Comparison of ENCODE assay signal across 8 mouse cellular contexts in genomic region chr17:29077786-29078509, GRCm38 (mm10). TPM values are rescaled to one million over a fixed set of nuclear protein-coding genes. Genes with fewer than 3 reads are reported as not detected.
DNase-seq lines count a peak whose midpoint lies in the region; ATAC-seq and TF ChIP-seq lines count a peak whose summit lies in the region.

No protein-coding gene starts in this region.

- peak overlapping the region; percentile 65; the same call in 1 of the 2 replicates for H3K27ac ChIP-seq in left cerebral cortex, adult 2 months
- H3K27ac ChIP-seq in heart, embryonic 14.5 days (replicated peaks in 1 of 2; ENCODE audit: control insufficient read depth in 1 of 2, insufficient read depth in 1 of 2, low read depth in 2 of 2, low read length in 2 of 2) = peak overlapping the region; percentile 3 to 70; a peak in 2 of 4 replicates
- peak overlapping the region; percentile 70; the same call in 1 of the 2 replicates for H3K27ac ChIP-seq in testis, adult 2 months (ENCODE audit: control insufficient read depth, insufficient read depth, low read depth, low read length)

- no peak; the same call in none of the 2 replicates for TF ChIP-seq CTCF in left cerebral cortex, adult 2 months (IDR thresholded peaks at IDR 0.05)
- TF ChIP-seq CTCF in testis, adult 2 months (IDR thresholded peaks at IDR 0.05; ENCODE audit: control insufficient read depth, insufficient read depth, insufficient replicate concordance, low read depth, low read length) = no peak

- intact Hi-C loops in left cerebral cortex, adult 2 months (cut with DNase I) = loop anchor here (1.0 kb wide), 1 partner anchor 17 kb away; no protein-coding TSS in a partner anchor

- peak overlapping the region; percentile 68 for H3K9ac ChIP-seq in heart, embryonic 14.5 days (ENCODE audit: low read length)

- peaks cover 5% of the 10 kb centered on the region; the same call in 1 of the 2 replicates for H3K27me3 ChIP-seq in heart, embryonic 14.5 days (ENCODE audit: control insufficient read depth, insufficient read depth, low read length)
- no peaks in the 10 kb centered on the region for H3K27me3 ChIP-seq in testis, adult 2 months (ENCODE audit: control insufficient read depth, insufficient read depth, low read length)

- no peak for ATAC-seq in heart, embryonic 14.5 days (ENCODE audit: insufficient number of reproducible peaks, insufficient read depth, low FRiP score, low read depth)

- peak; percentile 27; the same call in 1 of the 2 replicates for TF ChIP-seq POLR2A in testis, adult 2 months (IDR thresholded peaks at IDR 0.05; ENCODE audit: control insufficient read depth, low read depth, low read length)

- no peaks in the 10 kb centered on the region for H3K9me3 ChIP-seq in heart, embryonic 14.5 days (ENCODE audit: control insufficient read depth, low read length)

- H3K4me2 ChIP-seq in heart, embryonic 14.5 days (ENCODE audit: low read length) = peak overlapping the region; percentile 64

- H3K4me3 ChIP-seq in left cerebral cortex, adult 2 months = peak overlapping the region; percentile 33
- H3K4me3 ChIP-seq in heart, embryonic 14.5 days (ENCODE audit: control insufficient read depth in 1 of 2, insufficient read depth in 1 of 2, low read depth in 1 of 2, low read length in 2 of 2) = peak overlapping the region; percentile 35 to 40
- peak overlapping the region; percentile 62 for H3K4me3 ChIP-seq in testis, adult 2 months (ENCODE audit: control insufficient read depth, low read depth, low read length)

- H3K36me3 ChIP-seq in heart, embryonic 14.5 days (ENCODE audit: control insufficient read depth, insufficient read depth, low read length) = no peaks in the 10 kb centered on the region
- H3K36me3 ChIP-seq in testis, adult 2 months (ENCODE audit: control insufficient read depth, insufficient read depth, low read length) = no peaks in the 10 kb centered on the region

- DNase-seq in left cerebral cortex, adult 2 months (ENCODE audit: extremely low spot score in 1 of 2, low spot score in 2 of 2) = peak; percentile 45 to 60
- DNase-seq in left cerebral cortex, adult 11 months (ENCODE audit: low spot score) = no peak
- peak; percentile 35 for DNase-seq in adrenal gland, postnatal 25 days
- peak; percentile 61 for DNase-seq in layer of hippocampus, adult 9-11 months
- peak; percentile 60 for DNase-seq in lung, postnatal 25 days (ENCODE audit: low spot score)
- DNase-seq in urinary bladder, postnatal 4 days (ENCODE audit: low spot score in 2 of 2) = no peak

- WGBS in heart, embryonic 14.5 days = 18% methylated on average over 14 of the region's 14 CpGs

- peaks cover 29 to 36% of the 10 kb centered on the region in 2 experiments for H3K4me1 ChIP-seq in heart, embryonic 14.5 days (ENCODE audit: control insufficient read depth in 2 of 2, insufficient read depth in 2 of 2, low read length in 2 of 2)
- peaks cover 25% of the 10 kb centered on the region for H3K4me1 ChIP-seq in testis, adult 2 months (ENCODE audit: control insufficient read depth, insufficient read depth, low read length)

RNA-seq across cellular contexts. Expression of gene Cdkn1a, which starts 12.8 kb away (rescaled TPM):
- 10 to 100 TPM; 40.6 to 64.4 TPM for total RNA-seq in left cerebral cortex, adult 2 months (2021)
- 8.9 and 23.4 TPM in 2 replicates for total RNA-seq in adrenal gland, postnatal 25 days (2021)
- polyA plus RNA-seq in heart, embryonic 14.5 days (2014; fragmentation: Nextera tagmentation; extraction: Ambion mirVana) = 51.7 and 57.7 TPM in 2 replicates
- 10.5 and 11.3 TPM in 2 replicates for polyA plus RNA-seq in testis, adult 2 months (2012; rRNA removed)

RNA-seq across cellular contexts. Expression of gene Rab44, which starts 36.0 kb away (rescaled TPM):
- total RNA-seq in left cerebral cortex, adult 2 months (2021) = under 1 TPM in 1 of 2 experiments, not detected in 1; 0.32 TPM
- 0.30 and 0.86 TPM in 2 replicates for total RNA-seq in adrenal gland, postnatal 25 days (2021)
- polyA plus RNA-seq in heart, embryonic 14.5 days (2014; fragmentation: Nextera tagmentation; extraction: Ambion mirVana) = 0.23 and 0.36 TPM in 2 replicates
- 2.4 TPM in 1 of 2 replicates, not detected in the other for polyA plus RNA-seq in testis, adult 2 months (2012; rRNA removed)

RNA-seq across cellular contexts. Expression of gene Srsf3, which starts 45.5 kb away (rescaled TPM):
- 100 to 1,000 TPM; 113 to 114 TPM for total RNA-seq in left cerebral cortex, adult 2 months (2021)
- 119 and 172 TPM in 2 replicates for total RNA-seq in adrenal gland, postnatal 25 days (2021)
- 340 and 357 TPM in 2 replicates for polyA plus RNA-seq in heart, embryonic 14.5 days (2014; fragmentation: Nextera tagmentation; extraction: Ambion mirVana)
- 75.4 and 83.4 TPM in 2 replicates for polyA plus RNA-seq in testis, adult 2 months (2012; rRNA removed)

Comparison
In these comparisons a context has a peak if more than half of its experiments do, and no peak if none do; other contexts are left out.
1. DNase-seq: peak in left cerebral cortex, adult 2 months (2 of 2), adrenal gland, postnatal 25 days (single experiment), layer of hippocampus, adult 9-11 months (single experiment) and lung, postnatal 25 days (single experiment); none in left cerebral cortex, adult 11 months (single experiment) and urinary bladder, postnatal 4 days (0 of 2).
2. Peak in every context shown above with its lines, with median percentiles within 50 percentile points of each other: H3K27ac ChIP-seq and H3K4me3 ChIP-seq.